Mouse (Mus musculus) forebrain, embryonic 10.5 days (tissue): ENCODE results near the gene Ak2. TPM values are rescaled to one million over a fixed set of nuclear protein-coding genes. Genes with fewer than 3 reads are reported as not detected.

Experiments used
- DNase-seq: peaks from one replicate; pipeline ENCODE4 v3.0.0-alpha.2; 2017; ENCODE audit warnings: low spot score; ENCODE audit errors: extremely low spot score
- H3K27ac ChIP-seq: fragments of 300-500 bp; sonication (generic); 2 replicates; pipeline ENCODE4 v1.5.1; 2016; ENCODE audit warnings: mild to moderate bottlenecking
- H3K27me3 ChIP-seq: fragments of 300-500 bp; sonication (generic); 2 replicates; pipeline ENCODE4 v1.6.1; 2016; ENCODE audit warnings: mild to moderate bottlenecking; ENCODE audit not compliant: poor library complexity, severe bottlenecking
- H3K36me3 ChIP-seq: fragments of 300-500 bp; sonication (generic); replicated peaks from 2 replicates; pipeline ENCODE4 v1.6.1; 2016; ENCODE audit warnings: mild to moderate bottlenecking, moderate library complexity
- H3K4me1 ChIP-seq: fragments of 300-500 bp; sonication (generic); 2 replicates; pipeline ENCODE4 v1.6.1; 2016
- H3K4me3 ChIP-seq: fragments of 300-500 bp; sonication (generic); 2 replicates; pipeline ENCODE4 v1.5.1; 2016; ENCODE audit warnings: mild to moderate bottlenecking, moderate library complexity
- H3K9me3 ChIP-seq: fragments of 300-500 bp; sonication (generic); 2 replicates; pipeline ENCODE4 v1.6.1; 2016; ENCODE audit warnings: mild to moderate bottlenecking, moderate library complexity
- WGBS: fragments of 180-500 bp; shearing (Covaris S2); methylation state at CpG from one replicate; pipeline ENCODE4 v1.1.7; 2016; 5-methylcytosine and 5-hydroxymethylcytosine counted together
- polyA plus RNA-seq: library from polyadenylated mRNA; unstranded; fragments of >200 nt; fragmentation: Nextera tagmentation; extraction: Ambion mirVana; gene quantifications from 2 replicates; pipeline ENCODE4 v1.2.1, GENCODE M21; 2016

The Ak2 gene
- polyA plus RNA-seq, 1 experiment from 2014 or later = 245 TPM

- H3K4me3 ChIP-seq = no peak overlapping the region
- H3K27me3 ChIP-seq = no peaks in the 10 kb centered on the region
- peaks cover 97% of the 10 kb centered on the region for H3K36me3 ChIP-seq
- no peaks in the 10 kb centered on the region for H3K4me1 ChIP-seq
- no peak overlapping the region for H3K27ac ChIP-seq
- DNase-seq = no peak
- H3K9me3 ChIP-seq = no peaks in the 10 kb centered on the region
- 94% methylated on average over 3 of the region's 3 CpGs for WGBS
These were observed 9.0 kb downstream of the Ak2 start for GRCm38 (mm10) chr4:129000786-129001185.

GRCm38 (mm10) chr4:129003720-129004119 lies 12.0 kb downstream of the Ak2 start:
- 92% methylated on average over 8 of the region's 8 CpGs for WGBS
- peaks cover 97% of the 10 kb centered on the region for H3K36me3 ChIP-seq

GRCm38 (mm10) chr4:129008006-129008519 lies 16.3 kb downstream of the Ak2 start:
- WGBS = 79% methylated on average over 12 of the region's 12 CpGs
- no peaks in the 10 kb centered on the region for H3K27me3 ChIP-seq
- no peak overlapping the region for H3K27ac ChIP-seq
- H3K4me1 ChIP-seq = peaks cover 18% of the 10 kb centered on the region
- no peaks in the 10 kb centered on the region for H3K9me3 ChIP-seq
- peaks cover 80% of the 10 kb centered on the region for H3K36me3 ChIP-seq
- no peak for DNase-seq
- H3K4me3 ChIP-seq = no peak overlapping the region

More at GRCm38 (mm10) chr4:129003720-129004119, 12.0 kb downstream of the Ak2 start:
- Histone ChIP-seq H3K27me3 (no peaks in the 10 kb centered on the region), H3K27ac (no peak overlapping the region), H3K4me3 (no peak overlapping the region), H3K9me3 (no peaks in the 10 kb centered on the region), H3K4me1 (no peaks in the 10 kb centered on the region)
- no peak for DNase-seq

DNA sequence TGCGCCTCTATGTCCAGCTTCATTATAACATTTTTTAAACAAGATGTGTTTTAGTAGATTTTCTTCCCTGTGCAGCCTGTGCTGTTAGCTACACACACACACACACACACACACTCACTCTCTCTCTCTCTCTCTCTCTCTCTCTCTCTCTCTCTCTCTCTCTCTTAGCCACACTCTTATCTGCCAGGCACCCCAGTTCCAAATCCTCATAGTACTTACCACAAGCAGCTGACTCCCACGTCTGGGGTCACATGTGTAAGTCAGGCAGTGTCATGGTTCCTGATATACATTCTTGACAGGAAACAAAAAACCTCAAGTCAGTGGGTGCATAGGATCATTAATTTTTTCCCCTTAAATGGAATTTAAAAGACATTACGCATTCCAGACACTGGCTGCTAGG lies 16.9 kb downstream of the Ak2 start:
- Histone ChIP-seq H3K4me1 (peaks cover 18% of the 10 kb centered on the region), H3K9me3 (no peaks in the 10 kb centered on the region), H3K27ac (no peak overlapping the region), H3K4me3 (no peak overlapping the region), H3K27me3 (no peaks in the 10 kb centered on the region), H3K36me3 (peaks cover 74% of the 10 kb centered on the region)
- 88% methylated on average over 3 of the region's 3 CpGs for WGBS
- no peak for DNase-seq

DNA sequence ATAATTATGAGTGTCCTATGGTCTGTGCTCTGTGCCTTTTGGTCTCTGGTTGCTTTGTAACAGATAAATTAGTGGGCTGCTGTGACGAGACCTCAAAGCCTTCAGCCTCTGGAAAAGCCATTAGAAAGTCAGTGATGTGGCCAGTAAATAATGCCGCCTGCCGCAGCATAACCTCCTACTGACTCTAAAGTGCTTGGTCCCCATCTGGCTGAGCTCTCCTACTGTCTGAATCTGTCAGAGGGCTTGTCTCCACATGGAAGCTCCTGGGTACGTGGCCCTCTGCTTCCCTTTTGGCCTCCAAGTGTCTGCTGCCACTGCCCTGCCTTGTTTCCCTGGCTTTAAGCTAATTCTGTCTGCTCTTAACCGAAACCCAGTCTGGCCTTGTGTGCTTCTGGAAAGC lies 17.8 kb downstream of the Ak2 start:
- Histone ChIP-seq H3K27ac (no peak overlapping the region), H3K4me3 (no peak overlapping the region), H3K36me3 (peaks cover 68% of the 10 kb centered on the region), H3K27me3 (no peaks in the 10 kb centered on the region), H3K4me1 (peaks cover 18% of the 10 kb centered on the region), H3K9me3 (no peaks in the 10 kb centered on the region)
- WGBS = 85% methylated on average over 5 of the region's 5 CpGs
- no peak for DNase-seq

GRCm38 (mm10) chr4:129011604-129012121 lies 19.9 kb downstream of the Ak2 start:
- DNase-seq = no peak
- Histone ChIP-seq H3K36me3 (peaks cover 47% of the 10 kb centered on the region), H3K4me1 (peaks cover 28% of the 10 kb centered on the region), H3K9me3 (0 out of 2 replicates have a peak, but pooled peaks cover 3% of the 10 kb centered on the region), H3K4me3 (no peak overlapping the region), H3K27ac (no peak overlapping the region), H3K27me3 (no peaks in the 10 kb centered on the region)
- WGBS = 40% methylated on average over 15 of the region's 15 CpGs

DNA sequence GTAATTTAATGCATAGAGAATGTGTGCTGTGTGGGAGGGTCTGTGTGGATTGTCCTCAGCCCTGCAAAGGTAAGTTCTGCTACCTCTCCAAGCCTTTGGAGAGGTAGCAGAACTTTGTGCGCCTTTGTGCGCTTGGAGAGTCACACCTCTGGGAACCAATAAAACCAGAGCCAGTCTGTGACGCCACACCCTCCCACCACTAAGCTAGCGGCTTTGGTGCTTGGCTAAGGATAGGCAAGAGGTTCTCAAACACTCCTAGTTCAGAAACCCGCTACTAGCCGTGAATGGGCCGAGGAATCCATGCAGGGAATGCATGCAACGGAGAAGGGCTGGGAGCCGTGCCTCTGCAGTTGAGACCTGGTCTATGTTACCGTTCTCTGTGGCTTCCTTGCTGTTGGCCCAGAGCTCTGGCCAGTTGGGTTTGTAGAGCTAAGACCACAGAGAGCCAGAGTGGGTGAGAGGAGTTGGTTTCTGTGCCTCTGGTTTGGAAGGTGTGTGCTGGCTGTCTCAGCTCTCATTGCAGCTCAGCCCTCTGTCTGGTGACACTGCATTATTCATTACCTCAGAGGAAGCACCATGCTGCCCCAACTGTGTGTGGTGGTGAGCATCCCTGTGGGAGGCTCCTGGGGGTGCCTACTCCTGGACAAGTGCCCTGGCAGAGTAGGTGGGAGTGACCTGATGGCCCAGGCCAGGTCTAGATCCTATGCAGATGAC lies 21.6 kb downstream of the Ak2 start:
- Histone ChIP-seq H3K4me1 (peaks cover 28% of the 10 kb centered on the region), H3K36me3 (peaks cover 30% of the 10 kb centered on the region), H3K9me3 (0 out of 2 replicates have a peak, but pooled peaks cover 3% of the 10 kb centered on the region), H3K4me3 (no peak overlapping the region), H3K27ac (no peak overlapping the region), H3K27me3 (no peaks in the 10 kb centered on the region)
- no peak for DNase-seq
- WGBS = 65% methylated on average over 10 of the region's 10 CpGs

GRCm38 (mm10) chr4:129016329-129016728 lies 24.6 kb downstream of the Ak2 start:
- no peak overlapping the region for H3K4me3 ChIP-seq
- H3K27me3 ChIP-seq = no peaks in the 10 kb centered on the region
- H3K9me3 ChIP-seq = 0 out of 2 replicates have a peak, but pooled peaks cover 3% of the 10 kb centered on the region
- 31% methylated on average over 4 of the region's 4 CpGs for WGBS
- H3K4me1 ChIP-seq = peaks cover 32% of the 10 kb centered on the region
- no peaks in the 10 kb centered on the region for H3K36me3 ChIP-seq
- DNase-seq = no peak
- H3K27ac ChIP-seq = no peak overlapping the region

DNA sequence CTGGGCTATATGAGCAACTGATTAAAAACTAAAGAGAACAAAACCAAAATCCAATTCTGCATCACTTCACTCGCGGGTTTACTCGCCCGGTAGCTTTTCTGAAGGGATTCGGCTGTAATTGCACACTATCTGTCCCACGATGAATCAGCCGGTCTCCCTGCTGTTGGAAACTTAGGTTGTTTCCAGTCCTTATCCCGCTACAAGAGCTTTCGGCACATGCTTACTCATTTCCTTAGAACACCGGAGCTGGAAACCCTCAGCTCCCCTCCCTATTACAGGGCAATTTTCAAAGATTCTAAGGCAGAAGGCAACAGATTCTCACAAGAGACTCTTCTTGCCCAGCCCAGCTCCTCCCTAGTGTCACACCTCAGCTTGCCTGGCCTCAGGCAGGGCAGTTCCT lies 25.4 kb downstream of the Ak2 start:
- no peak overlapping the region for H3K27ac ChIP-seq
- peaks cover 24% of the 10 kb centered on the region for H3K4me1 ChIP-seq
- 0 out of 2 replicates have a peak, but pooled peaks cover 3% of the 10 kb centered on the region for H3K9me3 ChIP-seq
- DNase-seq = no peak
- WGBS = 88% methylated on average over 10 of the region's 10 CpGs
- no peak overlapping the region for H3K4me3 ChIP-seq
- no peaks in the 10 kb centered on the region for H3K27me3 ChIP-seq
- H3K36me3 ChIP-seq = no peaks in the 10 kb centered on the region

- no peaks in the 10 kb centered on the region for H3K36me3 ChIP-seq
- H3K27ac ChIP-seq = no peak overlapping the region
- peaks cover 17% of the 10 kb centered on the region for H3K4me1 ChIP-seq
- H3K4me3 ChIP-seq = no peak overlapping the region
- H3K9me3 ChIP-seq = 0 out of 2 replicates have a peak, but pooled peaks cover 3% of the 10 kb centered on the region
- WGBS = 90% methylated on average over 9 of the region's 9 CpGs
- no peak for DNase-seq
- no peaks in the 10 kb centered on the region for H3K27me3 ChIP-seq
These were observed 27.2 kb downstream of the Ak2 start for GRCm38 (mm10) chr4:129018788-129019435.

- DNase-seq = no peak
- Histone ChIP-seq H3K4me3 (no peak overlapping the region), H3K4me1 (peaks cover 17% of the 10 kb centered on the region), H3K36me3 (no peaks in the 10 kb centered on the region), H3K9me3 (0 out of 2 replicates have a peak, but pooled peaks cover 2% of the 10 kb centered on the region), H3K27me3 (no peaks in the 10 kb centered on the region), H3K27ac (no peak overlapping the region)
- WGBS = 91% methylated on average over 9 of the region's 9 CpGs
These were observed 28.0 kb downstream of the Ak2 start for GRCm38 (mm10) chr4:129019788-129020187.

GRCm38 (mm10) chr4:129020454-129020853 lies 28.7 kb downstream of the Ak2 start:
- H3K9me3 ChIP-seq = no peaks in the 10 kb centered on the region
- H3K27ac ChIP-seq = no peak overlapping the region
- WGBS = 79% methylated on average over 6 of the region's 6 CpGs

DNA sequence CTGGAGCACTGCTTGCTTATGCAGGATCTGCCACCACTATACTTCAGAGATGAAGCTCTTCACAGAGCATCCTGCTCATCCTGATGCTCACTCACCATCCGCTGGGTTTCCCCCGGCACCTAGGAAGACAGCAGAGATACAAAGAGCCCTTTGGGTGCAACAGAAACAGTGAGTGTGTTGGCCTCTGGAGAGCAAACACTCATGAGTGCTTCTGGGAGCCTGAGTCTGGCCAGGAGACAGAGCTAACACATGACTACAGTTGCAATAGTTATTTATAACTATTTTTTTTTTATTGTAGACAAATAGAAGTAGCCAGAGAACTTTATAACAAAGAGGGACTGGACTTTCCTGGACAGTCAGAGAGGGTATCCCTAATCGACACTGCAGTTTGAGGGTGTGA lies 29.7 kb downstream of the Ak2 start:
- no peak for DNase-seq
- WGBS = 94% methylated on average over 3 of the region's 3 CpGs
- H3K9me3 ChIP-seq = no peaks in the 10 kb centered on the region

More at GRCm38 (mm10) chr4:129020454-129020853, 28.7 kb downstream of the Ak2 start:
- DNase-seq = no peak
- Histone ChIP-seq H3K4me1 (peaks cover 17% of the 10 kb centered on the region), H3K27me3 (no peaks in the 10 kb centered on the region), H3K36me3 (no peaks in the 10 kb centered on the region), H3K4me3 (no peak overlapping the region)

More for the DNA sequence above, 29.7 kb downstream of the Ak2 start:
- Histone ChIP-seq H3K4me1 (peaks cover 9% of the 10 kb centered on the region), H3K27ac (no peak overlapping the region), H3K27me3 (no peaks in the 10 kb centered on the region), H3K36me3 (no peaks in the 10 kb centered on the region), H3K4me3 (no peak overlapping the region)
